Mouse (Mus musculus) naive thymus-derived CD4-positive, alpha-beta T cell, adult 5 months (primary cell): Measurements from ENCODE around the gene Dnajc21. TPM values are rescaled to one million over a fixed set of nuclear protein-coding genes. Genes with fewer than 3 reads are reported as not detected.

ENCODE experiments used
- polyA plus RNA-seq: library from polyadenylated mRNA; unstranded; fragments of 100-300 nt; shearing (Covaris generic); gene quantifications from one replicate; pipeline ENCODE4 v1.2.1, GENCODE M21; 2017

Gene Dnajc21
- polyA plus RNA-seq: 54.6 TPM

DNA sequence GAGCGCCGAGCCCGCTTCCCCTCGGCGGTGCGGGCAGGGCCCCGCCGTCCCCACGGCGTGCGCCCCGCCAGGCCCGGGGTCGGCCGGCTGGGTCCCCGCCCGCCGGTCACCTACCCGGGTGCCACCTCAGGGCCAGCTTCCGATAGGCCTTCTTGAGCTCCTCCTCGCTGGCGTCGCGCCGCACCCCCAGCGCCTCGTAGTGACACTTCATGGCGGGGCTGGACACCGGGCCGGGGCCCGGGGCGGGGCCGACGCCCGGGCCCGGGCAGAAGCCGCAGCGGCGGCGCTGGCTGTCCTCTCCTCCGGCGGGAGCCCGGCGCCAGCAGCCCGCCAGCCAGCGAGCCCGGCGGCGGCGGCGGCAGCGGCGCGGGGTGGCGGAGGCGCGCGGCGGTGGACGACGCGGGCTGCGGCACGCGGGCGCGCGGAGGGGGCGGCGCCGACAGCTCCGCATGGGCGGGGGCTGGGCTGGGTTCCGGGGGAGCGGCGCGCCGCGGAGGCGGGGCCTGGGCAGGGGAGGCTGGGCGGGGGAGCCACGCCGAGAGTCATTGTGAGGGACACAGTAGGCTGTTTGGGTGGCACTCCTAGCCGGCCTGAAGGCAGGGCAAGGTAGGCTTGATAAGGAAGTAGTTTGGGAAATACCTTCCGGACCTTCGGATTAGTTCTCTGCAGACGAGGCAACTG, at the start of gene Dnajc21:
Gene Dnajc21 (minus strand): TSS at position 366 of the 681 bp plus-strand sequence.

GRCm38 (mm10) chr15:10485484-10486364, 15.4 kb upstream of the Dnajc21 start, which contains the start of the genes Brix1 and Rad1:
Gene Brix1 (minus strand): TSS chr15:10485947.
Gene Rad1 (plus strand): TSS chr15:10486018.

Other genes with a start within 250 kb of the Dnajc21 start
- not detected for gene Gm21973, start 145.1 kb downstream of the Dnajc21 start, polyA plus RNA-seq
- gene Agxt2, start 112.0 kb downstream of the Dnajc21 start, polyA plus RNA-seq: not detected
- gene Brix1, start 15.4 kb upstream of the Dnajc21 start, polyA plus RNA-seq: 101 TPM
- gene Rad1, start 15.5 kb upstream of the Dnajc21 start, polyA plus RNA-seq: 24.4 TPM
- not detected for gene Ttc23l, start 88.2 kb upstream of the Dnajc21 start, polyA plus RNA-seq
- gene Rai14, start 244.1 kb upstream of the Dnajc21 start, polyA plus RNA-seq: not detected